Mouse (Mus musculus) lung, adult 2 months (tissue): ENCODE data around the gene Crybg2. TPM values are rescaled to one million over a fixed set of nuclear protein-coding genes. Genes with fewer than 3 reads are reported as not detected.
A peak's percentile ranks its signal among the peaks of the same experiment; 100 is the strongest.

Source experiments
- DNase-seq: peaks from one replicate; pipeline ENCODE4 v3.0.0; 2022
- H3K4me1 ChIP-seq: fragments of 200-500 bp; 2 replicates; pipeline ENCODE4 v1.6.1; 2011; ENCODE audit warnings: low read length; ENCODE audit not compliant: control insufficient read depth, insufficient read depth
- H3K4me3 ChIP-seq: fragments of 200-500 bp; replicated peaks from 2 replicates; pipeline ENCODE3; 2011; ENCODE audit warnings: low read depth, mild to moderate bottlenecking, control low read depth, low read length; ENCODE audit errors: extremely low read depth
- CTCF ChIP-seq: fragments of 200-500 bp; IDR thresholded peaks from 2 replicates; pipeline ENCODE4 v1.5.1; 2011; ENCODE audit warnings: mild to moderate bottlenecking, low read length, control low read depth; ENCODE audit not compliant: insufficient read depth
- POLR2A ChIP-seq: fragments of 200-500 bp; IDR thresholded peaks from 2 replicates; pipeline ENCODE4 v1.6.1; 2011; ENCODE audit warnings: low read depth, mild to moderate bottlenecking, control low read depth, low read length, borderline replicate concordance; ENCODE audit errors: extremely low read depth
- WGBS: fragments of 180-500 bp; shearing (Covaris S2); methylation state at CpG from one replicate; pipeline ENCODE4 v1.1.7; 2018; 5-methylcytosine and 5-hydroxymethylcytosine counted together
- polyA plus RNA-seq: library from polyadenylated mRNA; depleted of rRNA; stranded (reverse); fragments of >200 nt; gene quantifications from 2 replicates; pipeline ENCODE4 v1.2.3, GENCODE M21; 2012

Crybg2 gene
- polyA plus RNA-seq, 1 experiment = 14.7 TPM

- TF ChIP-seq CTCF = no peak
- no peak for TF ChIP-seq POLR2A
- DNase-seq = no peak
- WGBS = 7% methylated on average over 21 of the region's 21 CpGs
- Histone ChIP-seq H3K4me1 (no peaks in the 10 kb centered on the region), H3K4me3 (peak overlapping the region; percentile 86)
Measured at GRCm38 (mm10) chr4:134102742-134103119, 42.1 kb downstream of the Crybg2 start.

GRCm38 (mm10) chr4:134106105-134106504, 45.5 kb downstream of the Crybg2 start:
- TF ChIP-seq POLR2A = no peak
- TF ChIP-seq CTCF = no peak
- 55% methylated on average over 7 of the region's 7 CpGs for WGBS
- no peak overlapping the region for H3K4me3 ChIP-seq
- no peaks in the 10 kb centered on the region for H3K4me1 ChIP-seq
- DNase-seq = no peak

- DNase-seq = no peak
- H3K4me1 ChIP-seq = no peaks in the 10 kb centered on the region
- H3K4me3 ChIP-seq = no peak overlapping the region
- WGBS = 77% methylated on average over 7 of the region's 7 CpGs
- TF ChIP-seq POLR2A (no peak), CTCF (no peak)
Measured at GRCm38 (mm10) chr4:134107730-134108129, 47.1 kb downstream of the Crybg2 start.

GRCm38 (mm10) chr4:134108196-134108595, 47.6 kb downstream of the Crybg2 start:
- no peak overlapping the region for H3K4me3 ChIP-seq
- 29% methylated on average over 5 of the region's 5 CpGs for WGBS
- no peak for DNase-seq
- TF ChIP-seq CTCF (no peak), POLR2A (no peak)
- no peaks in the 10 kb centered on the region for H3K4me1 ChIP-seq

- Histone ChIP-seq H3K4me3 (no peak overlapping the region), H3K4me1 (no peaks in the 10 kb centered on the region)
- no peak for TF ChIP-seq CTCF
- no peak for TF ChIP-seq POLR2A
- 35% methylated on average over 3 of the region's 3 CpGs for WGBS
- no peak for DNase-seq
Measured at GRCm38 (mm10) chr4:134110653-134111052, 50.0 kb downstream of the Crybg2 start.

- 68% methylated on average over 6 of the region's 6 CpGs for WGBS
- DNase-seq = no peak
- H3K4me3 ChIP-seq = no peak overlapping the region
- TF ChIP-seq POLR2A (no peak), CTCF (no peak)
- no peaks in the 10 kb centered on the region for H3K4me1 ChIP-seq
Measured at GRCm38 (mm10) chr4:134112403-134112802, 51.8 kb downstream of the Crybg2 start.

GRCm38 (mm10) chr4:134113356-134113994, 52.9 kb downstream of the Crybg2 start:
- no peak overlapping the region for H3K4me3 ChIP-seq
- 73% methylated on average over 10 of the region's 10 CpGs for WGBS
- H3K4me1 ChIP-seq = no peaks in the 10 kb centered on the region
- TF ChIP-seq CTCF (no peak), POLR2A (no peak)
- DNase-seq = no peak

- DNase-seq = no peak
- TF ChIP-seq POLR2A (no peak), CTCF (no peak)
- H3K4me3 ChIP-seq = no peak overlapping the region
- 89% methylated on average over 4 of the region's 4 CpGs for WGBS
- H3K4me1 ChIP-seq = no peaks in the 10 kb centered on the region
Measured at GRCm38 (mm10) chr4:134114038-134114437, 53.4 kb downstream of the Crybg2 start.

GRCm38 (mm10) chr4:134115215-134116144, 54.9 kb downstream of the Crybg2 start:
- DNase-seq = no peak
- H3K4me1 ChIP-seq = no peaks in the 10 kb centered on the region
- TF ChIP-seq POLR2A (no peak), CTCF (no peak)
- H3K4me3 ChIP-seq = no peak overlapping the region
- WGBS = 69% methylated on average over 16 of the region's 16 CpGs
